Mouse (Mus musculus): Measurements from ENCODE around the gene Acsl6. TPM values are rescaled to one million over a fixed set of nuclear protein-coding genes. Genes with fewer than 3 reads are reported as not detected.
"Not testable (repeated sequence)": the region's sequence is repeated elsewhere in the genome, so short reads cannot be mapped to it uniquely, and the experiment has no call there.

Gene Acsl6
- polyA plus RNA-seq, 1 experiment from 2014 or later = 0.28 TPM

DNA sequence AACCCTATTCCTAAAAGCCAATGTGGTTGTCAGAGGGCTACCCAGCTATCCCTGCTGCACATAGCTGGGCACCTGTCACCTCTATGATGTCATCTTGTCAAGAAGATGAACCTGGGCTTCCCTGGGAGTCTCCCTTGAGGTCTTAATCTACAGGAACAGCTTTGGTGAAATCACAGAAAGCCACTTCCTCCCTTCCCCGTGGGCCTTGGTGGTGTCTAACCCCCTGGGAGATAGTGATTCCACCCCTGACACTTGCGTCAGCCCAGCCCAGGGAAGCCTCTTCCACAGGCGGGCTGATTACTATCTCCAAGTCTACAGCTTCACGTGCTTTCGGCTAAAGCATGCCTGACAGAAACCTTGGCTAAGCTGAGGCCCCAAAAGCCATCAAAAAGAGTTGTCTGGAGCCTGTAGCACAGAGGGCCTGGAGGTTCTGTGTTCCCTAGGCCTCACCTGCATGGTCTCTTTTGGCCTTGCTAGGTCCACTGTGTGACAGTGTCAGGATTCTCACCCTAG is 32.1 kb upstream of the Acsl6 start:
- H3K36me3 ChIP-seq (ENCODE audit: control insufficient read depth, insufficient read depth, low read length) = no peaks in the 10 kb centered on the region
- no peak for ATAC-seq (ENCODE audit: insufficient number of reproducible peaks, insufficient read depth, low FRiP score, low read depth)
- H3K4me2 ChIP-seq (ENCODE audit: low read length) = no peak overlapping the region
- no peak overlapping the region for H3K9ac ChIP-seq (ENCODE audit: low read length)
- WGBS = 53% methylated on average over 5 of the region's 5 CpGs
- H3K9me3 ChIP-seq (ENCODE audit: control insufficient read depth, low read length) = no peaks in the 10 kb centered on the region
- H3K27me3 ChIP-seq (ENCODE audit: control insufficient read depth, insufficient read depth, low read length) = no peaks in the 10 kb centered on the region
- no peak overlapping the region for H3K27ac ChIP-seq (replicated peaks in 1 of 2; ENCODE audit: control insufficient read depth in 1 of 2, insufficient read depth in 1 of 2, low read depth in 2 of 2, low read length in 2 of 2)
- H3K4me3 ChIP-seq (ENCODE audit: control insufficient read depth in 1 of 2, insufficient read depth in 1 of 2, low read depth in 1 of 2, low read length in 2 of 2) = no peak overlapping the region
- H3K4me1 ChIP-seq (ENCODE audit: control insufficient read depth in 2 of 2, insufficient read depth in 2 of 2, low read length in 2 of 2) = no peaks in the 10 kb centered on the region

DNA sequence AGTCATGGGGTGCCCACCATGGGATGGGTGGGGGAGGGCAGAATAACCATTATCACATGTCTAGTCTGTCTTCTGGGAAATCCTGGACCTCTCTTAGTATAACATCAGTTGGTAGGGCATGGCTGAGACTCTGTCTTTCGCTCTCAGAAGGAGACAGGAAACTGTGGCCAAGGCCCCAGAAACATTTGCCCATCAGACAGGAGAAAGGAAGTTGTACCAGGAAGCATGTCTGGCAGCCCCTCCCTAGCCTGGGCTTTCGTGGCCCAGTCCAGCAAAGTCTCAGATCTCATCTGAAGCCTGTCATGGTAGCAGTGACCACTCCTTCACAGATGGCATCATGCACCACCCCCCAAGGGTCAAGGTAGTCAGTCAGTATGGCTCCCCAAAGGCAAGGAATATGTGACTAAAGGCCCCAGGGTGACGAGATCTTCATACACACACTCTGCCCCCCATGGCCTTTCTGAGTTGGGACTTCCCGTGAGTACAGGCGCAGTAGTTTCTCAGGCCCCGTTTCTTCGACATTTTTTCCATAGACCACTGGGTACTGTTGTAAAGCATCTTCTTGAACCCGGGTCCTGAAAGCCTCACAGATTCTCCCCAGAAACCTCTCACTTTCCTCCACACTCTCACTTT is 15.7 kb upstream of the Acsl6 start:
- ATAC-seq (ENCODE audit: insufficient number of reproducible peaks, insufficient read depth, low FRiP score, low read depth) = no peak
- H3K9ac ChIP-seq (ENCODE audit: low read length) = no peak overlapping the region
- 78% methylated on average over 8 of the region's 8 CpGs for WGBS

DNA sequence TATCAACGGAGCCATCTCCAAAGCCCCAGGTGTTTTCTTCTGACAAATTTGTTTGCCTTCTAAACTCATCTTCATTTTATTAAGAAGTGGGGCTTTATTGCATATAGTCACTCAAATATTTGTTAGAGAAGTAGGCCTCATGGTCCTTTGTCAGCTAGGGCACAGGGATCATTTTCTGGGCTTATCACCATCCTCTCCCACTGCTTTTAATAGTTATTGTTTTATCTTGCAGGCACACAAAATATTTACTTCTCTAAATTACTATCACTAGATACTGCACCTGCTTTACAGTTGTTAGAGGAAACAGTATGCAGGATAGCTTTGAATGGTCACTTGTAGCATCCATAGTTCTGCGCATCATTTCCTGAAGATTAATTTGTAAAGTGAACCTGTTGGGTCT is 11.4 kb upstream of the Acsl6 start:
- no peak overlapping the region for H3K9ac ChIP-seq (ENCODE audit: low read length)
- ATAC-seq (ENCODE audit: insufficient number of reproducible peaks, insufficient read depth, low FRiP score, low read depth) = no peak
- H3K4me3 ChIP-seq (ENCODE audit: control insufficient read depth in 1 of 2, insufficient read depth in 1 of 2, low read depth in 1 of 2, low read length in 2 of 2) = no peak overlapping the region
- no peaks in the 10 kb centered on the region for H3K4me1 ChIP-seq (ENCODE audit: control insufficient read depth in 2 of 2, insufficient read depth in 2 of 2, low read length in 2 of 2)
- H3K27me3 ChIP-seq (ENCODE audit: control insufficient read depth, insufficient read depth, low read length) = no peaks in the 10 kb centered on the region
- H3K27ac ChIP-seq (replicated peaks in 1 of 2; ENCODE audit: control insufficient read depth in 1 of 2, insufficient read depth in 1 of 2, low read depth in 2 of 2, low read length in 2 of 2) = no peak overlapping the region
- H3K9me3 ChIP-seq (ENCODE audit: control insufficient read depth, low read length) = no peaks in the 10 kb centered on the region
- no peaks in the 10 kb centered on the region for H3K36me3 ChIP-seq (ENCODE audit: control insufficient read depth, insufficient read depth, low read length)
- H3K4me2 ChIP-seq (ENCODE audit: low read length) = no peak overlapping the region
- WGBS = 84% methylated on average over 2 of the region's 2 CpGs

More for the DNA sequence above, 15.7 kb upstream of the Acsl6 start:
- no peak overlapping the region for H3K27ac ChIP-seq (replicated peaks in 1 of 2; ENCODE audit: control insufficient read depth in 1 of 2, insufficient read depth in 1 of 2, low read depth in 2 of 2, low read length in 2 of 2)
- H3K9me3 ChIP-seq (ENCODE audit: control insufficient read depth, low read length) = no peaks in the 10 kb centered on the region
- H3K27me3 ChIP-seq (ENCODE audit: control insufficient read depth, insufficient read depth, low read length) = no peaks in the 10 kb centered on the region
- no peaks in the 10 kb centered on the region for H3K4me1 ChIP-seq (ENCODE audit: control insufficient read depth in 2 of 2, insufficient read depth in 2 of 2, low read length in 2 of 2)
- H3K36me3 ChIP-seq (ENCODE audit: control insufficient read depth, insufficient read depth, low read length) = no peaks in the 10 kb centered on the region
- no peak overlapping the region for H3K4me3 ChIP-seq (ENCODE audit: control insufficient read depth in 1 of 2, insufficient read depth in 1 of 2, low read depth in 1 of 2, low read length in 2 of 2)
- H3K4me2 ChIP-seq (ENCODE audit: low read length) = no peak overlapping the region

DNA sequence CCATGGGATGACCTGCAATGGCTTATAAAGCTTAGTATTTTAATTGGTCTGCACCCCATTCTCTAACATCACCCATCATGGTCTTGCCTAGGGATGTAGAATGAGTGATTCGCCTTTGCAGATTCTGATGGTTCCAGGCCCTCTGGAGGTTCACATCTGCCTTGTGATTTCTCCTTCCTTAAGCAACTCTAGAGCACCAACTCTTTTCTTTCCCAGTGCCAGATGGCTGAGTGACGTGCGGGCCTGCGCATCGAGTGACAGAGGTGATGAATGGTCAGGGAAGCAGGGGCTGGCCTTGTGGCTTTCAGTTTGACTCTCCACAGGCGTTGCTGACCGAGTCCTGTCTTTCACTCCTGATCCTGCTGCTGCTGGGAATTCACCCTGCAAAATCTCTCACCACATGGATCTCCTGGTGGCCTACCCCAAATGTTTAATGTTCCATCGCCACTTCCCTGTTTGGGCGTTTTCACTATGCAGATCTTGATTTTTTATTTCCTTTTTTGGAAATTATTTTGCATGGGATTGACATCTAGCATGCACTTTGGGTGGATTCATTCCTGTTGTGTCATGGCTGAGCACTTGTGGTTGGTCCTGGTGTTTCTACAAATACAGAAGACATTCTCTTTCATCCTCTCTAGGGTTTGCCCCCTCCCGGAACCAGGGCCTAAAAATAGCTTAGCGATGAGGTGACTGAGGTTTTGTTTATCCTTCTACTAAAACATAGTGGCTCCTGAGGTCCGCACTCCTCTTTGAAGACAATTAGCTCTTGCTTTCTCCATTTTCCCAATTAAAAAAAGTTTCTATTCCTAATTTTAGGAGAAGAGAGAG is 9.4 kb upstream of the Acsl6 start:
- H3K4me2 ChIP-seq (ENCODE audit: low read length) = no peak overlapping the region
- H3K27ac ChIP-seq (replicated peaks in 1 of 2; ENCODE audit: control insufficient read depth in 1 of 2, insufficient read depth in 1 of 2, low read depth in 2 of 2, low read length in 2 of 2) = no peak overlapping the region
- peaks cover 5% of the 10 kb centered on the region; the same call in 1 of the 2 replicates for H3K9me3 ChIP-seq (ENCODE audit: control insufficient read depth, low read length)
- no peaks in the 10 kb centered on the region for H3K27me3 ChIP-seq (ENCODE audit: control insufficient read depth, insufficient read depth, low read length)
- H3K4me1 ChIP-seq (ENCODE audit: control insufficient read depth in 2 of 2, insufficient read depth in 2 of 2, low read length in 2 of 2) = no peaks in the 10 kb centered on the region
- H3K4me3 ChIP-seq (ENCODE audit: control insufficient read depth in 1 of 2, insufficient read depth in 1 of 2, low read depth in 1 of 2, low read length in 2 of 2) = no peak overlapping the region
- no peak for ATAC-seq (ENCODE audit: insufficient number of reproducible peaks, insufficient read depth, low FRiP score, low read depth)
- H3K36me3 ChIP-seq (ENCODE audit: control insufficient read depth, insufficient read depth, low read length) = no peaks in the 10 kb centered on the region
- H3K9ac ChIP-seq (ENCODE audit: low read length) = no peak overlapping the region
- 52% methylated on average over 12 of the region's 12 CpGs for WGBS

DNA sequence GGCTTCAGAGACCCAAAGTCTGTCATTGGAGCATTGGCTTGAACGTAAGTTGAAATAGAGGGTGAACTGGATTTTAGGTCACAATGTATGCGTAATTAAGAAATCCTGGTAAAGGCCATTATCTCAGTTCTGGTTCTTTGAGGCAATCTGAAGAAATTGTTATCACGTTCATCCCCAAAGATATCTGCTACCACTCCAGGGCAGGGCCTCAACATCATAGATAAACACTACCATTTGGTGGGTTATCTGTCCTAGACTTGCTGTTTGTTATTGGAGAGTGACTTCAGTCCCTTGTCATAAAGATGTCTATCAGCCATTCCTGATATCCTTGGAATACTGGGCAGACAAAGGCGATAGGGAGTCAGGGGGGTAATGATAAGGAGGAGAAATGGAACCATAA is 7.6 kb upstream of the Acsl6 start:
- Histone ChIP-seq H3K9me3 (ENCODE audit: control insufficient read depth, low read length) (peaks cover 7% of the 10 kb centered on the region; the same call in 1 of the 2 replicates), H3K27ac (replicated peaks in 1 of 2; ENCODE audit: control insufficient read depth in 1 of 2, insufficient read depth in 1 of 2, low read depth in 2 of 2, low read length in 2 of 2) (no peak overlapping the region), H3K4me3 (ENCODE audit: control insufficient read depth in 1 of 2, insufficient read depth in 1 of 2, low read depth in 1 of 2, low read length in 2 of 2) (no peak overlapping the region), H3K27me3 (ENCODE audit: control insufficient read depth, insufficient read depth, low read length) (no peaks in the 10 kb centered on the region), H3K9ac (ENCODE audit: low read length) (no peak overlapping the region), H3K4me2 (ENCODE audit: low read length) (no peak overlapping the region), H3K36me3 (ENCODE audit: control insufficient read depth, insufficient read depth, low read length) (no peaks in the 10 kb centered on the region), H3K4me1 (ENCODE audit: control insufficient read depth in 2 of 2, insufficient read depth in 2 of 2, low read length in 2 of 2) (no peaks in the 10 kb centered on the region)
- ATAC-seq (ENCODE audit: insufficient number of reproducible peaks, insufficient read depth, low FRiP score, low read depth) = no peak
- 71% methylated on average over 4 of the region's 4 CpGs for WGBS

DNA sequence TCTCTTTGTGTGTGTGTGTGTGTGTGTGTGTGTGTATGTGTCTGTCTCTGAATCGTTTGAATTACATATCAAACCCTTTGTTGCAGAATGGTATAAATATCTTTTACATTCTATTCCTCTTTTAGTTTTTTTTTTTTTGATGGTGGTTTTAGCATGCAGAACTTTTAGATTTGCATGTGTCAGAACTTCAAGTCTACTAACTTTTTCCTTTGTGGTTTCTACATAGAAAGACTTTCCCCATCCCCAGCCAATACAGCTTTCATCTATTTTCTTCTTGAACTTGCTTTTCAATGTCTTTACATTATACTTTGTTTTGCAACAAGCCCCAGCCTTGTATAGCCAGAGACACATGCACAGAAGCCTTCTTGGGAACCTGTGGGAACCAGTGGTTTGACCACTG is 6.9 kb upstream of the Acsl6 start:
- peaks cover 7% of the 10 kb centered on the region; the same call in 1 of the 2 replicates for H3K9me3 ChIP-seq (ENCODE audit: control insufficient read depth, low read length)
- H3K36me3 ChIP-seq (ENCODE audit: control insufficient read depth, insufficient read depth, low read length) = no peaks in the 10 kb centered on the region
- no peaks in the 10 kb centered on the region for H3K4me1 ChIP-seq (ENCODE audit: control insufficient read depth in 2 of 2, insufficient read depth in 2 of 2, low read length in 2 of 2)
- WGBS = 73% methylated on average over 1 of the region's 1 CpGs
- H3K9ac ChIP-seq (ENCODE audit: low read length) = no peak overlapping the region
- ATAC-seq (ENCODE audit: insufficient number of reproducible peaks, insufficient read depth, low FRiP score, low read depth) = no peak
- H3K27me3 ChIP-seq (ENCODE audit: control insufficient read depth, insufficient read depth, low read length) = 0 out of 2 replicates have a peak, but pooled peaks cover 3% of the 10 kb centered on the region
- H3K4me3 ChIP-seq (ENCODE audit: control insufficient read depth in 1 of 2, insufficient read depth in 1 of 2, low read depth in 1 of 2, low read length in 2 of 2) = no peak overlapping the region
- no peak overlapping the region for H3K4me2 ChIP-seq (ENCODE audit: low read length)
- H3K27ac ChIP-seq (replicated peaks in 1 of 2; ENCODE audit: control insufficient read depth in 1 of 2, insufficient read depth in 1 of 2, low read depth in 2 of 2, low read length in 2 of 2) = no peak overlapping the region

DNA sequence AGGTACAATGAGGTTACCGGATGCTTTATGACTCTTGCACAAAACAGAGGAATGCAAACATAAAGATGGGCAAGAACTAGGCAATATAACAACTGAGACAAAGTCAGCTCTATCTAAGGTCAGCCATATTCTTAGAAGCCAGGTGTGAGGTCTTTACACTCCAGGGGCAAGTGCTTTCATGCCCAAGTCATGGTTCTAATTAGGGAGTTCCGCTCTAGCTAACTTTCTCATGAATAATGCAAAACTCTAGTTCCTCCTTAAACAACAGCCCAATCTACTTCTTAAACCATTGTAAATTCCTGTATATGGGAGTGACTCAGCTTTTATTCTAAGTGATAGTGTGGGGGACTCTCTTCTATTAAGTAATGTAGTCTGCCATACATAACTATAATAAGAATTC is 6.1 kb upstream of the Acsl6 start:
- H3K9ac ChIP-seq (ENCODE audit: low read length); H3K27ac ChIP-seq (replicated peaks in 1 of 2; ENCODE audit: control insufficient read depth in 1 of 2, insufficient read depth in 1 of 2, low read depth in 2 of 2, low read length in 2 of 2); H3K4me2 ChIP-seq (ENCODE audit: low read length); H3K27me3 ChIP-seq (ENCODE audit: control insufficient read depth, insufficient read depth, low read length); H3K36me3 ChIP-seq (ENCODE audit: control insufficient read depth, insufficient read depth, low read length); H3K9me3 ChIP-seq (ENCODE audit: control insufficient read depth, low read length); ATAC-seq (ENCODE audit: insufficient number of reproducible peaks, insufficient read depth, low FRiP score, low read depth); H3K4me1 ChIP-seq (ENCODE audit: control insufficient read depth in 2 of 2, insufficient read depth in 2 of 2, low read length in 2 of 2); H3K4me3 ChIP-seq (ENCODE audit: control insufficient read depth in 1 of 2, insufficient read depth in 1 of 2, low read depth in 1 of 2, low read length in 2 of 2): not testable (repeated sequence)
- WGBS = 84% methylated on average over 2 of the region's 2 CpGs

Data from heart, embryonic 14.5 days (tissue).